Mouse (Mus musculus) liver, embryonic 13.5 days (tissue): ENCODE results near the gene Adcy2. TPM values are rescaled to one million over a fixed set of nuclear protein-coding genes. Genes with fewer than 3 reads are reported as not detected.

Source experiments
- ATAC-seq: fragments of 200-750 bp; cut with Nextera tagmentation; 2 replicates; pipeline ENCODE4 v1.8.0; 2017; ENCODE audit warnings: low read depth, mild to moderate bottlenecking, moderate number of reproducible peaks, moderate library complexity
- DNase-seq: peaks from one replicate; pipeline ENCODE4 v3.0.0; 2022
- H3K27ac ChIP-seq: fragments of 300-500 bp; sonication (generic); 2 replicates; pipeline ENCODE4 v1.5.1; 2015; ENCODE audit warnings: moderate library complexity, mild to moderate bottlenecking, inconsistent platforms
- H3K27me3 ChIP-seq: fragments of 300-500 bp; sonication (generic); 2 replicates; pipeline ENCODE4 v1.6.1; 2015; ENCODE audit warnings: mild to moderate bottlenecking, inconsistent platforms
- H3K36me3 ChIP-seq: fragments of 300-500 bp; sonication (generic); 2 replicates; pipeline ENCODE4 v1.6.1; 2015; ENCODE audit warnings: mild to moderate bottlenecking, inconsistent platforms
- H3K4me1 ChIP-seq: fragments of 300-500 bp; sonication (generic); replicated peaks from 2 replicates; pipeline ENCODE4 v1.6.1; 2015; ENCODE audit warnings: inconsistent platforms
- H3K4me2 ChIP-seq: fragments of 300-500 bp; sonication (generic); 2 replicates; pipeline ENCODE4 v1.6.1; 2015; ENCODE audit warnings: inconsistent platforms, mild to moderate bottlenecking, moderate library complexity
- H3K4me3 ChIP-seq: fragments of 300-500 bp; sonication (generic); replicated peaks from 2 replicates; pipeline ENCODE4 v1.5.1; 2015; ENCODE audit warnings: mild to moderate bottlenecking, inconsistent platforms
- H3K9ac ChIP-seq: fragments of 300-500 bp; sonication (generic); 2 replicates; pipeline ENCODE4 v1.6.1; 2015; ENCODE audit warnings: mild to moderate bottlenecking, inconsistent platforms
- H3K9me3 ChIP-seq: fragments of 300-500 bp; sonication (generic); replicated peaks from 2 replicates; pipeline ENCODE4 v1.6.1; 2016; ENCODE audit warnings: inconsistent platforms
- WGBS: fragments of 180-500 bp; shearing (Covaris S2); methylation state at CpG from one replicate; pipeline ENCODE4 v1.1.7; 2015; ENCODE audit not compliant: insufficient replicate concordance; 5-methylcytosine and 5-hydroxymethylcytosine counted together
- polyA plus RNA-seq: library from polyadenylated mRNA; unstranded; fragments of >200 nt; fragmentation: Nextera tagmentation; extraction: Ambion mirVana; gene quantifications from 2 replicates; pipeline ENCODE4 v1.2.1, GENCODE M21; 2015

Adcy2 gene
- polyA plus RNA-seq, 1 experiment from 2014 or later = 0.33 TPM

DNA sequence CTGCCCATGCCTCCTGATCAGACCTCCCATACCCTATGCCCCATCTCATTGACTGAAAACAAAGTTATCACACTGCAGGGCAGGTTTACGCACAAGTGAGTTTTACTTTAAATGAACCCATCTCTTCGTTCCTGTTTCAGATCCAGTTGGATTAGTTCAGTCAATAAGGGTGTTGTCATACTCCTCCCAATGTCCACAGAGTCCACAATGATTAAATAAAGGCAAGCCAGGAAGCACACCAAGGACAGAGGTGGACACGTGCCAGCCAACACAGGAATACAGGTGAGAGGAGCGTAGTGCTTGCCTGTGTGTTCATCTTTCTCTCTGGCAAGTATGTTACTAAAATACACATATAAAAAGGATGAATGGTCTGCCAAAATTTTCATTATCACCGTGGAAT, 3.3 kb upstream of the Adcy2 start:
- 48% methylated on average over 5 of the region's 5 CpGs for WGBS
- Histone ChIP-seq H3K27ac (no peak overlapping the region), H3K9ac (no peak overlapping the region), H3K4me3 (no peak overlapping the region), H3K4me1 (no peaks in the 10 kb centered on the region), H3K27me3 (peaks cover 35% of the 10 kb centered on the region), H3K4me2 (no peak overlapping the region), H3K9me3 (no peaks in the 10 kb centered on the region), H3K36me3 (no peaks in the 10 kb centered on the region)
- no peak for DNase-seq
- peak; percentile 65; the same call in 1 of the 2 replicates for ATAC-seq

- no peak overlapping the region for H3K27ac ChIP-seq
- WGBS = 15% methylated on average over 4 of the region's 4 CpGs
- H3K27me3 ChIP-seq = peaks cover 40% of the 10 kb centered on the region
- no peaks in the 10 kb centered on the region for H3K4me1 ChIP-seq
- no peak overlapping the region for H3K4me2 ChIP-seq
- DNase-seq (no peak), ATAC-seq (no peak)
- H3K9ac ChIP-seq = no peak overlapping the region
- H3K9me3 ChIP-seq = no peaks in the 10 kb centered on the region
- no peaks in the 10 kb centered on the region for H3K36me3 ChIP-seq
- no peak overlapping the region for H3K4me3 ChIP-seq
Observed at GRCm38 (mm10) chr13:69002173-69002572, 2.8 kb upstream of the Adcy2 start.

DNA sequence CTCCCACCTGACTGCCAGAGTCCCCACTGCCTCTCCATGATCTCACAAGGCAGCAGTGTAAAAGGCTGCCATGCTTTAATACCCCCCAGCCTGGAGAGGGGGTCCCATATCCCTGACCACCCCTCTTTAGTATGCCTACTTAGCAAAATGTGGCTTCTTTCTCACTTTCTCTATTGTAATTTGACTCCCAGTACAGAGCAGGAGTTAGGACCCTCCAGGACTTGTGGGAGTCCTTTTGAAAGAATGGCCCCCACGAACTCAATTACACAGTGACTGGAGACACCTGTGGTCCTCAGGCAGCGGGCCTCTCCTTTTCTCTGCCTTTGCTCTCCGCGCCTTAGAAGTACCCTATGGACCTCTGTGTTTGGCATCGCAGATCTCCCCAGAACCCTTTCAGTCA, 485 bp upstream of the Adcy2 start:
- H3K9ac ChIP-seq = no peak overlapping the region
- H3K4me1 ChIP-seq = no peaks in the 10 kb centered on the region
- H3K9me3 ChIP-seq = no peaks in the 10 kb centered on the region
- peaks cover 46% of the 10 kb centered on the region for H3K27me3 ChIP-seq
- no peaks in the 10 kb centered on the region for H3K36me3 ChIP-seq
- no peak for ATAC-seq
- no peak overlapping the region for H3K27ac ChIP-seq
- DNase-seq = no peak
- H3K4me3 ChIP-seq = no peak overlapping the region
- 21% methylated on average over 5 of the region's 5 CpGs for WGBS
- peak overlapping the region; percentile 59; the same call in 1 of the 2 replicates for H3K4me2 ChIP-seq

- no peak overlapping the region for H3K9ac ChIP-seq
- no peak overlapping the region for H3K27ac ChIP-seq
- peak overlapping the region; percentile 59 for H3K4me2 ChIP-seq
- ATAC-seq (no peak), DNase-seq (no peak)
- H3K27me3 ChIP-seq = peaks cover 46% of the 10 kb centered on the region
- WGBS = 2% methylated on average over 17 of the region's 17 CpGs
- H3K36me3 ChIP-seq = no peaks in the 10 kb centered on the region
- no peaks in the 10 kb centered on the region for H3K4me1 ChIP-seq
- H3K4me3 ChIP-seq = peak overlapping the region; percentile 47
- no peaks in the 10 kb centered on the region for H3K9me3 ChIP-seq
Observed at GRCm38 (mm10) chr13:68998558-68998917, 803 bp downstream of the Adcy2 start.

- 7% methylated on average over 22 of the region's 22 CpGs for WGBS
- H3K9me3 ChIP-seq = no peaks in the 10 kb centered on the region
- H3K4me3 ChIP-seq = peak overlapping the region; percentile 47; the same call in 1 of the 2 replicates
- DNase-seq (no peak), ATAC-seq (no peak)
- H3K27me3 ChIP-seq = peaks cover 46% of the 10 kb centered on the region
- H3K4me2 ChIP-seq = no peak overlapping the region
- H3K4me1 ChIP-seq = no peaks in the 10 kb centered on the region
- no peaks in the 10 kb centered on the region for H3K36me3 ChIP-seq
- no peak overlapping the region for H3K27ac ChIP-seq
- H3K9ac ChIP-seq = no peak overlapping the region
Observed at GRCm38 (mm10) chr13:68997821-68998551, 1.4 kb downstream of the Adcy2 start.

- no peaks in the 10 kb centered on the region for H3K36me3 ChIP-seq
- ATAC-seq = no peak
- H3K4me2 ChIP-seq = no peak overlapping the region
- H3K4me3 ChIP-seq = no peak overlapping the region
- WGBS = 16% methylated on average over 10 of the region's 10 CpGs
- H3K9ac ChIP-seq = no peak overlapping the region
- H3K27ac ChIP-seq = no peak overlapping the region
- peaks cover 46% of the 10 kb centered on the region for H3K27me3 ChIP-seq
- no peaks in the 10 kb centered on the region for H3K4me1 ChIP-seq
- H3K9me3 ChIP-seq = no peaks in the 10 kb centered on the region
- no peak for DNase-seq
Observed at GRCm38 (mm10) chr13:68997386-68997785, 2.0 kb downstream of the Adcy2 start.

DNA sequence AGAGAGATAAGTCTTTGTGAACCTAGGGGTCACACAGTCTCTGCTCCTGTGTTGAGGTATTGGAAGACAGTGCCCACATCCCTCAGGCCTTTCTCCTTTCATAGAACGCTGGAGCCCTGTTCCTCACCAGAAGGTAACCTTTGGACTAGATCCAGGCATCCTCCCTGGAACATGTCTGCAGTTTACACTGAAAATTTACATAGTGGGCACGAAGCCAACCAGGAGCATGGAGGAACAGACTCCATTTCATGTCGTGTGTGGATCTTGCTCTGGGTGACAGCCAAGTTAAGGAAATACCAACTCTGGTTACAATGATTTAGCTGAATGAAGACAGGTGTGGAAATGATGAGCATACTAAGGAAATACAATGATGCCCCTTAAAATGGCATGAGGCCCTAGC, 2.7 kb downstream of the Adcy2 start:
- no peak overlapping the region for H3K4me2 ChIP-seq
- no peak overlapping the region for H3K27ac ChIP-seq
- no peak overlapping the region for H3K9ac ChIP-seq
- no peaks in the 10 kb centered on the region for H3K4me1 ChIP-seq
- H3K9me3 ChIP-seq = no peaks in the 10 kb centered on the region
- ATAC-seq (no peak), DNase-seq (no peak)
- WGBS = 56% methylated on average over 3 of the region's 3 CpGs
- H3K4me3 ChIP-seq = no peak overlapping the region
- no peaks in the 10 kb centered on the region for H3K36me3 ChIP-seq
- peaks cover 46% of the 10 kb centered on the region for H3K27me3 ChIP-seq

DNA sequence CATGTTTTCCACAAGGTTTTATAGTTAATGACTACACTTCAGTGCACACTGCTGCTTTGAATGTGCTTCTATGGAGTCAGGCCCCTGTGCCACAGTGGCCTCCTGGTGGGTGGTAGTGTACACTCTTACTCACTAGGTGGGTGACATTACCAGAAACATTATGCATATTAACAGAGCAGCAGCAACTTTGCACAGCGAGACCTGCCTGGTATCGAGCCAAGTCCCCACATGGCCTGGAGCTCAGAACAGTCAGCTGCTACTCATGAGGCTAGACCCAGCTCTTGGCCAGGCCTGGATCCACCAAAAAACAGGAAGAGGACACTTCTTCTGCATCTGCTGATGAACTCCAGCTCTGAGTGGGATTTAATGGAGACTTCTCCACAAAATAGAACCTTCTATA, 13.6 kb downstream of the Adcy2 start:
- ATAC-seq (no peak), DNase-seq (no peak)
- WGBS = 68% methylated on average over 2 of the region's 2 CpGs
- H3K4me1 ChIP-seq = no peaks in the 10 kb centered on the region
- H3K36me3 ChIP-seq = no peaks in the 10 kb centered on the region
- H3K27ac ChIP-seq = no peak overlapping the region
- no peak overlapping the region for H3K4me3 ChIP-seq
- H3K9ac ChIP-seq = no peak overlapping the region
- H3K4me2 ChIP-seq = no peak overlapping the region
- no peaks in the 10 kb centered on the region for H3K9me3 ChIP-seq
- no peaks in the 10 kb centered on the region for H3K27me3 ChIP-seq

GRCm38 (mm10) chr13:68984000-68984399, 15.3 kb downstream of the Adcy2 start:
- no peak overlapping the region for H3K27ac ChIP-seq
- H3K9me3 ChIP-seq = no peaks in the 10 kb centered on the region
- H3K4me2 ChIP-seq = no peak overlapping the region
- H3K27me3 ChIP-seq = no peaks in the 10 kb centered on the region
- DNase-seq = no peak
- no peaks in the 10 kb centered on the region for H3K36me3 ChIP-seq
- 71% methylated on average over 15 of the region's 15 CpGs for WGBS
- H3K4me1 ChIP-seq = no peaks in the 10 kb centered on the region
- H3K4me3 ChIP-seq = no peak overlapping the region
- ATAC-seq = no peak
- H3K9ac ChIP-seq = no peak overlapping the region

DNA sequence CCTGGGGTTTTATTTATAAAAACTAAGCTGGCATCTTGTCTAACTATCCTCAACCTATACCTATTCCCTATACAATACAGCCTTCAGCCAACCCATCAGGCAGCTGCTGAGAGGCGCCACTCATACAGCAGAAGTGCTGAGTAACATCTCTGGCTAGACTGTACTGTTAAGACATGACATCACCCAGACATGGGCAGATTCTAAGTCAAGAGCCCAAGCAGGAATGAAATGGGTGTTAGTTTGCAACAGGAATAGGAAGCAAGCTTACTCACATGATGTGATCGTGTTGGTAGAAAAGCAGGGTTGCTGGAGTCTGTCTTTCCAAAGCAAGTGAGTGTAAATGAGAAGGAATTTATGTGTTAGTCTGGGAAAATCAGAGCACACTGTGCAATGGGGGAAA, 18.3 kb downstream of the Adcy2 start:
- Histone ChIP-seq H3K36me3 (no peaks in the 10 kb centered on the region), H3K4me2 (no peak overlapping the region), H3K4me1 (no peaks in the 10 kb centered on the region), H3K27me3 (no peaks in the 10 kb centered on the region), H3K4me3 (no peak overlapping the region), H3K27ac (no peak overlapping the region), H3K9ac (no peak overlapping the region), H3K9me3 (no peaks in the 10 kb centered on the region)
- ATAC-seq (no peak), DNase-seq (no peak)
- WGBS = 63% methylated on average over 2 of the region's 2 CpGs

DNA sequence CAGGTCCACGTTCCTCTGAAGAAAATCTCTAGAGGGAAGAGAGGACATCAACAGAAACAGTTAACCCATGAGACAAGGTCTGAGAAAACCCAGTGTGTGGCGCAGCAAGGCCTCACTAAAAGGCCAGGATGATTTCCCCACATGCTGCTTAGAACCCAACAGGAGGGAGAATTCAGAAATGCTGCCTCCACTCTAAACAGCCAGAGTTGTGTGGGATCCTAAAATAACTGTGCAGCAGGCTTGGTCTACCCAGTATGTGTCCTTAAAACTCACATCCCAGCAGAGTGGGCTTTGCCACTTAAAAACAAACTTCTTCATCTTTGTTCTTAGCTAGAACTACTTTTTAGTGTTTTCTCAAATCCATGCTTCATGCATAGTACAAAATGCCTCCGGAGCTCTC, 26.2 kb downstream of the Adcy2 start:
- DNase-seq = no peak
- WGBS = 28% methylated on average over 3 of the region's 3 CpGs
- no peak overlapping the region for H3K4me3 ChIP-seq

DNA sequence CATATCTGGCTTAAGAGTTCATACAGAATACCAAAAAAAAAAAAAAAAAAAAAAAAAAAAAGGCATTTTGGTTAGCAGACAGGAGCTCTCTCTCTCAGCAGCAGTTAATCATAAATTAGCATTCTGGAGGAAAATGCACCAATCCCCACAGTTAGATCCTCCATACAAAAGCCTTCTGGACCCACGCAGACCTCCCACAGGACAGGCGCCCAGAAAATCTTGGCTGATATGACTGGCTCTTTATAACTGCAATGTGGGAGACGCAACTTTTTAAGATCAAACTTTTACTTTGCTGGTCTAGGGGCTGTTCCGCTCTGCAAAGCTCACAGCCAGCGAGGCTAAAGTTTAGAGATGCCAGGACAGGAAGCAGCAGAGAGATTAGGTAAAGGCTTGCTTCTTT, 37.8 kb downstream of the Adcy2 start:
- Histone ChIP-seq H3K36me3 (no peaks in the 10 kb centered on the region), H3K27me3 (no peaks in the 10 kb centered on the region), H3K9ac (no peak overlapping the region), H3K4me3 (no peak overlapping the region), H3K27ac (no peak overlapping the region), H3K9me3 (no peaks in the 10 kb centered on the region), H3K4me1 (no peaks in the 10 kb centered on the region), H3K4me2 (no peak overlapping the region)
- ATAC-seq (no peak), DNase-seq (no peak)
- 63% methylated on average over 5 of the region's 5 CpGs for WGBS

More for the DNA sequence above, 26.2 kb downstream of the Adcy2 start:
- Histone ChIP-seq H3K4me1 (no peaks in the 10 kb centered on the region), H3K9ac (no peak overlapping the region), H3K27ac (no peak overlapping the region), H3K27me3 (no peaks in the 10 kb centered on the region), H3K36me3 (no peaks in the 10 kb centered on the region), H3K9me3 (no peaks in the 10 kb centered on the region), H3K4me2 (no peak overlapping the region)
- no peak for ATAC-seq
